ENCODE assay signal across 24 mouse cellular contexts in the genomic region with DNA sequence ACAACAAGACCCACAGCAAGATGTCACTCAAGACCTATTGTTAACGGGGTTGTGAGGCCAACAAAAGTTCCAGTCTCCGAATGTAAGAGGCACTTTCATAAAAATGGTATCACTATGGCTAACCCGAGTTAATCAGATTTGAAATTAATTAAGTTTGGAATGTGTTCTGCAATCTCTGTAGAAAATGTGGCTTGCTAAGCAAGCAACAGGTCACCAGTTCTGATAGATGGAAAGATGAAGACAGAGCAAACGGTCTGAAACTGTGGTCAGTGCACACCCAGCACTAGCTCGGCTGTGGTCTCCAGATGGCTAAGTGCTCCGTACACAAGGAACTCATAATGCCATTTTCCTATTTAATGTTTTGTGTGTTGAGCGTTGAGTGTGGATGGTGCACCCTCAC. TPM values are rescaled to one million over a fixed set of nuclear protein-coding genes. Genes with fewer than 3 reads are reported as not detected.
DNase-seq lines count a peak whose midpoint lies in the region; ATAC-seq and TF ChIP-seq lines count a peak whose summit lies in the region.
"Had no signal": no experiment of that assay in that cellular context is flagged by ENCODE, and none has a peak within 500 bp of the region (broad histone marks: within the 10 kb centered on the region; RNA-seq: fewer than 3 reads in every experiment).

No protein-coding gene starts in this region.

- peaks cover 48% of the 10 kb centered on the region for H3K4me1 ChIP-seq in heart, embryonic 13.5 days
- peaks cover 36% of the 10 kb centered on the region for H3K4me1 ChIP-seq in kidney, postnatal 0 days (replicated peaks; ENCODE audit: insufficient read depth, low read length)
- H3K4me1 ChIP-seq: forebrain, embryonic 15.5 days had no signal

- TF ChIP-seq CTCF in kidney, postnatal 0 days (IDR thresholded peaks at IDR 0.05; ENCODE audit: low read depth) = no peak

- intact Hi-C loops in heart, postnatal 14 days (cut with DNase I) = no loop called here

- H3K27ac ChIP-seq in heart, embryonic 13.5 days (replicated peaks) = no peak overlapping the region
- peak overlapping the region; percentile 91 for H3K27ac ChIP-seq in kidney, postnatal 0 days
- H3K27ac ChIP-seq: embryonic facial prominence, embryonic 12.5 days; forebrain, embryonic 15.5 days; heart, adult 2 months; hindbrain, embryonic 14.5 days had no signal

- WGBS in heart, embryonic 13.5 days = 71% methylated on average over 7 of the region's 7 CpGs
- WGBS in kidney, postnatal 0 days = 60% methylated on average over 7 of the region's 7 CpGs

- ATAC-seq in heart, embryonic 13.5 days (ENCODE audit: extremely low read depth, insufficient number of reproducible peaks, low FRiP score, low TSS enrichment) = no peak
- ATAC-seq in kidney, postnatal 0 days (replicated peaks; ENCODE audit: low FRiP score, low read depth) = no peak
- ATAC-seq: activated CD4-positive, CD25-positive, alpha-beta regulatory T cell, adult 4 months; CD4-positive, CD25-positive, alpha-beta regulatory T cell, adult 4 months; forebrain, embryonic 15.5 days; Patski had no signal

- DNase-seq in heart, postnatal 14 days = no peak
- DNase-seq in kidney, adult 9 months = peak; percentile 54
- no peak for DNase-seq in kidney, postnatal 4 days
- no peak for DNase-seq in kidney, postnatal 0 days (ENCODE audit: low spot score)
- no peak for DNase-seq in kidney, adult 11 months
- DNase-seq in Muller cell, postnatal 12 days (ENCODE audit: inconsistent ontology term) = peak; percentile 34
- no peak for DNase-seq in MN1 (ENCODE audit: low spot score)
- DNase-seq: adrenal gland, postnatal 14 days; B cell, adult 2 months; cerebellum, adult 11-12 months; cerebellum, adult 9-10 months; cerebellum, postnatal 25 days; gastrocnemius, postnatal 36 days; heart, adult 2 months; heart, postnatal 10 days had no signal

- H3K9me3 ChIP-seq in heart, embryonic 13.5 days = 0 out of 2 replicates have a peak, but pooled peaks cover 4% of the 10 kb centered on the region
- no peaks in the 10 kb centered on the region for H3K9me3 ChIP-seq in kidney, postnatal 0 days (replicated peaks; ENCODE audit: low read length)
- H3K9me3 ChIP-seq: embryonic facial prominence, embryonic 12.5 days; forebrain, embryonic 15.5 days; G1E had no signal

- no peak overlapping the region for H3K4me2 ChIP-seq in heart, embryonic 13.5 days
- H3K4me2 ChIP-seq in kidney, postnatal 0 days (ENCODE audit: low read length) = peak overlapping the region; percentile 32; the same call in 1 of the 2 replicates
- H3K4me2 ChIP-seq: embryonic facial prominence, embryonic 12.5 days; forebrain, embryonic 15.5 days; heart, embryonic 11.5 days; hindbrain, embryonic 14.5 days had no signal

- H3K27me3 ChIP-seq in heart, embryonic 13.5 days (replicated peaks) = peaks cover 15% of the 10 kb centered on the region
- no peaks in the 10 kb centered on the region for H3K27me3 ChIP-seq in kidney, postnatal 0 days (ENCODE audit: insufficient read depth, low read length)
- H3K27me3 ChIP-seq: Patski had no signal

- H3K9ac ChIP-seq in heart, embryonic 13.5 days = peak overlapping the region; percentile 33; the same call in 1 of the 2 replicates
- no peak overlapping the region for H3K9ac ChIP-seq in kidney, postnatal 0 days (ENCODE audit: low read depth, low read length)
- H3K9ac ChIP-seq: embryonic facial prominence, embryonic 12.5 days; forebrain, embryonic 15.5 days; hindbrain, embryonic 14.5 days had no signal

- H3K4me3 ChIP-seq in heart, embryonic 13.5 days = no peak overlapping the region
- no peak overlapping the region for H3K4me3 ChIP-seq in kidney, postnatal 0 days (replicated peaks; ENCODE audit: low read depth, low read length)
- H3K4me3 ChIP-seq: embryonic facial prominence, embryonic 12.5 days; forebrain, embryonic 15.5 days; heart, adult 2 months had no signal

- H3K36me3 ChIP-seq in heart, embryonic 13.5 days = peaks cover 13% of the 10 kb centered on the region
- no peaks in the 10 kb centered on the region for H3K36me3 ChIP-seq in kidney, postnatal 0 days (ENCODE audit: insufficient read depth, low read length)
- H3K36me3 ChIP-seq: embryonic facial prominence, embryonic 12.5 days; forebrain, embryonic 15.5 days; G1E had no signal

RNA-seq across cellular contexts. Expression of a gene that starts 7.8 kb away (rescaled TPM):
- 28.1 and 30.1 TPM in 2 replicates for polyA plus RNA-seq in heart, embryonic 13.5 days (2015; fragmentation: Nextera tagmentation; extraction: Ambion mirVana)
- total RNA-seq in heart, postnatal 14 days (2021) = 10 to 100 TPM; 18.5 to 20.2 TPM
- 44.3 and 48.0 TPM in 2 replicates for polyA plus RNA-seq in kidney, postnatal 0 days (2015; fragmentation: Nextera tagmentation; extraction: Ambion mirVana)
- total RNA-seq: G1E had no signal
- polyA plus RNA-seq: G1E had no signal

RNA-seq across cellular contexts. Expression of a gene that starts 26.6 kb away (rescaled TPM):
- polyA plus RNA-seq in heart, embryonic 13.5 days (2015; fragmentation: Nextera tagmentation; extraction: Ambion mirVana) = 73.5 and 77.8 TPM in 2 replicates
- 10 to 100 TPM; 33.2 to 33.3 TPM for total RNA-seq in heart, postnatal 14 days (2021)
- polyA plus RNA-seq in kidney, postnatal 0 days (2015; fragmentation: Nextera tagmentation; extraction: Ambion mirVana) = 111 and 115 TPM in 2 replicates

Comparison
In these comparisons a context has a peak if more than half of its experiments do, and no peak if none do; other contexts are left out.
1. DNase-seq: peak in kidney, adult 9 months (single experiment) and Muller cell, postnatal 12 days (single experiment); none in heart, postnatal 14 days (0 of 2), kidney, postnatal 4 days (0 of 2), kidney, postnatal 0 days (single experiment), kidney, adult 11 months (single experiment) and MN1 (single experiment).